Mouse (Mus musculus): Measurements from ENCODE around the gene 3110082I17Rik.

- TF ChIP-seq CTCF (conservative IDR thresholded peaks at IDR 0.05; ENCODE audit: insufficient read depth, insufficient read length, low read depth, low read length) = no peak
- TF ChIP-seq POLR2A (IDR thresholded peaks at IDR 0.05; ENCODE audit: low read depth, low read length) = no peak
Measured at GRCm38 (mm10) chr5:139432747-139433508, 27.4 kb downstream of the 3110082I17Rik start.
